Mouse (Mus musculus): ENCODE data around the gene Myo1d.
A peak's percentile ranks its signal among the peaks of the same experiment; 100 is the strongest.

Gene Myo1d

GRCm38 (mm10) chr11:80504519-80505385, 275.1 kb downstream of the Myo1d start:
- peak; percentile 53 for DNase-seq (ENCODE audit: low read depth)

- DNase-seq (ENCODE audit: low read depth), result no peak
Observed at GRCm38 (mm10) chr11:80503726-80504452, 275.9 kb downstream of the Myo1d start.

GRCm38 (mm10) chr11:80503281-80503680, 276.5 kb downstream of the Myo1d start:
- no peak for DNase-seq (ENCODE audit: low read depth)

GRCm38 (mm10) chr11:80499550-80499952, 280.3 kb downstream of the Myo1d start:
- peak; percentile 37 for DNase-seq (ENCODE audit: low read depth)

GRCm38 (mm10) chr11:80498328-80499070, 281.3 kb downstream of the Myo1d start:
- no peak for DNase-seq (ENCODE audit: low read depth)

- DNase-seq (ENCODE audit: low read depth), result no peak
Observed at GRCm38 (mm10) chr11:80497225-80497919, 282.5 kb downstream of the Myo1d start.

GRCm38 (mm10) chr11:80496640-80497039, 283.2 kb downstream of the Myo1d start:
- DNase-seq (ENCODE audit: low read depth), result peak; percentile 28

- no peak for DNase-seq (ENCODE audit: low read depth)
Observed at GRCm38 (mm10) chr11:80495972-80496371, 283.9 kb downstream of the Myo1d start.

GRCm38 (mm10) chr11:80494852-80495251, 285.0 kb downstream of the Myo1d start:
- no peak for DNase-seq (ENCODE audit: low read depth)

- DNase-seq (ENCODE audit: low read depth), result no peak
Observed at GRCm38 (mm10) chr11:80493186-80493585, 286.6 kb downstream of the Myo1d start.

- DNase-seq (ENCODE audit: low read depth), result no peak
Observed at GRCm38 (mm10) chr11:80490831-80491230, 289.0 kb downstream of the Myo1d start.

GRCm38 (mm10) chr11:80489882-80490196, 290.0 kb downstream of the Myo1d start:
- DNase-seq (ENCODE audit: low read depth), result peak; percentile 81

GRCm38 (mm10) chr11:80489172-80489881, 290.5 kb downstream of the Myo1d start:
- DNase-seq (ENCODE audit: low read depth), result no peak

GRCm38 (mm10) chr11:80487904-80488587, 291.8 kb downstream of the Myo1d start:
- no peak for DNase-seq (ENCODE audit: low read depth)

GRCm38 (mm10) chr11:80485622-80486206, 294.1 kb downstream of the Myo1d start:
- no peak for DNase-seq (ENCODE audit: low read depth)

GRCm38 (mm10) chr11:80485120-80485551, 294.7 kb downstream of the Myo1d start:
- no peak for DNase-seq (ENCODE audit: low read depth)

- DNase-seq (ENCODE audit: low read depth), result no peak
Observed at GRCm38 (mm10) chr11:80484191-80484791, 295.5 kb downstream of the Myo1d start.

GRCm38 (mm10) chr11:80483536-80484067, 296.2 kb downstream of the Myo1d start:
- DNase-seq (ENCODE audit: low read depth), result no peak

- DNase-seq (ENCODE audit: low read depth), result no peak
Observed at GRCm38 (mm10) chr11:80482921-80483320, 296.9 kb downstream of the Myo1d start.

GRCm38 (mm10) chr11:80482347-80482746, 297.5 kb downstream of the Myo1d start:
- DNase-seq (ENCODE audit: low read depth), result no peak
